Mouse (Mus musculus) bone marrow macrophage, adult 2 months (primary cell): ENCODE results near the gene Sigirr.

ENCODE experiments used
- CTCF ChIP-seq: IDR thresholded peaks from 2 replicates; pipeline ENCODE4 v1.5.1; 2012; ENCODE audit warnings: low read depth, mild to moderate bottlenecking, low read length, moderate library complexity
- POLR2A ChIP-seq: IDR thresholded peaks from 2 replicates; pipeline ENCODE4 v1.6.1; 2012; ENCODE audit warnings: mild to moderate bottlenecking, low read depth, low read length, borderline replicate concordance

DNA sequence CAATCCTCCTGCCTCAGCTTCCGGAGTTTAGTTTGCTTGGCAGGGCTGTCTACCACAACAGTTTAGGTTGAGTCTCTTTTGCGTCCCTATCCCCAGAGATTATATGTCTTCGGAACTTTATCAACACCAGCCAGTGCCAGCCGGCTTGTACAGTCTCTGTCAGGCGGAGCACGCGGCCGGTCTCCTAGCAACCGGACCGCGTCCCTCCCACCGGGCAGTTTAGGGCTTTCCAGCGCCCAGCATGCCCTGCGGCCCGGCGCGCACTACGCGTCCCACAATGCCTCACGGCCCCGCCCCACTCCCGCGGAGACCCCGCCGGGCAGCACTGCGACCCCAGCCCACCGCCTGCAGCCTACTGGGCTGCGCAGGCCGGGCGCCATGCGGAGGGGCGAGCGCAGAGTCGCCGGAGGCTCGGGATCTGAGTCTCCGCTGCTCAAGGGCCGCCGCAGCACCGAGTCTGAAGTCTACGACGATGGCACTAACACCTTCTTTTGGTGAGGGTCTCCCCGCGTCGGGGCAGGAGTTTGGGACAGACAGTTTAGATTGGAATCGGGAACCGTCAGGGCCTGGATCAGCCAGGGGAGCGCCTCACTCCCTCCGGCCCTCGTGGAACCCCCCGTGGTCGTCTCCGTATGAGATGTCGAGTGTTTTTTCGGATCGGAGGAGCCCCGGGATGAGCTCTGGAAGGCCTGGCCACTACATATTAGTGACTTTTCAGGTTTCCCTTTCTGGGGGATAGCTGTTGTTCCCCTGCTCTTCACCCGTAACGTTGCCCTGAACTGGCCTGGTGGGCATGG is 30.9 kb upstream of the Sigirr start:
- no peak for TF ChIP-seq CTCF
- TF ChIP-seq POLR2A, result no peak
